Mouse (Mus musculus): ENCODE data around the gene March2.

March2 gene

GRCm38 (mm10) chr17:33637038-33637437 lies 81.4 kb downstream of the March2 start:
- no peak for DNase-seq (ENCODE audit: low spot score)
